In genomic region chr16:97882891-97883290, GRCm38 (mm10) we compare ENCODE assay signal across 24 mouse cellular contexts.
"Had no signal": no experiment of that assay in that cellular context is flagged by ENCODE, and none has a peak within 500 bp of the region (broad histone marks: within the 10 kb centered on the region; RNA-seq: fewer than 3 reads in every experiment).

No protein-coding gene starts in this region.

- ATAC-seq: hindbrain, embryonic 16.5 days; intestine, embryonic 15.5 days; liver, embryonic 12.5 days; midbrain, embryonic 13.5 days; midbrain, embryonic 16.5 days had no signal

- H3K4me2 ChIP-seq: intestine, embryonic 15.5 days; limb, embryonic 13.5 days; liver, embryonic 12.5 days; liver, embryonic 15.5 days; lung, embryonic 15.5 days; midbrain, embryonic 13.5 days; neural tube, embryonic 13.5 days had no signal

- H3K4me3 ChIP-seq: intestine, embryonic 15.5 days; layer of hippocampus, adult 2 months; limb, embryonic 10.5 days; limb, embryonic 13.5 days; liver, embryonic 12.5 days; liver, embryonic 15.5 days; lung, embryonic 15.5 days; megakaryocyte, embryonic 14.5 days; midbrain, embryonic 10.5 days; midbrain, embryonic 13.5 days; myocyte; neural tube, embryonic 13.5 days had no signal

- H3K4me1 ChIP-seq: intestine, embryonic 15.5 days; limb, embryonic 10.5 days; limb, embryonic 13.5 days; liver, embryonic 12.5 days; liver, embryonic 15.5 days; lung, embryonic 15.5 days; megakaryocyte, embryonic 14.5 days; midbrain, embryonic 10.5 days; midbrain, embryonic 13.5 days; neural tube, embryonic 13.5 days had no signal

- DNase-seq: layer of hippocampus, adult 9-11 months; liver; lung, adult 18-20 months; lung, postnatal 10 days; lung, postnatal 36 days; retina, postnatal 1 day; right cerebral cortex, postnatal 25 days; thymus, adult 2 months; thymus, postnatal 25 days had no signal

- H3K9me3 ChIP-seq: intestine, embryonic 15.5 days; limb, embryonic 10.5 days; limb, embryonic 13.5 days; liver, embryonic 12.5 days; liver, embryonic 15.5 days; lung, embryonic 15.5 days; megakaryocyte, embryonic 14.5 days; midbrain, embryonic 10.5 days; midbrain, embryonic 13.5 days; neural tube, embryonic 13.5 days had no signal

- H3K36me3 ChIP-seq: intestine, embryonic 15.5 days; liver, embryonic 12.5 days; liver, embryonic 15.5 days; midbrain, embryonic 10.5 days had no signal

- H3K27me3 ChIP-seq: intestine, embryonic 15.5 days; limb, embryonic 13.5 days; liver, embryonic 12.5 days; liver, embryonic 15.5 days; lung, embryonic 15.5 days; megakaryocyte, embryonic 14.5 days; midbrain, embryonic 13.5 days; neural tube, embryonic 13.5 days had no signal

- H3K9ac ChIP-seq: intestine, embryonic 15.5 days; limb, embryonic 13.5 days; liver, embryonic 12.5 days; liver, embryonic 15.5 days; lung, embryonic 15.5 days; midbrain, embryonic 13.5 days; neural tube, embryonic 13.5 days had no signal

- H3K27ac ChIP-seq: intestine, embryonic 15.5 days; layer of hippocampus, adult 2 months; limb, embryonic 10.5 days; limb, embryonic 13.5 days; liver, embryonic 12.5 days; liver, embryonic 15.5 days; lung, embryonic 15.5 days; midbrain, embryonic 10.5 days; midbrain, embryonic 13.5 days; neural tube, embryonic 13.5 days; stomach, postnatal 0 days had no signal
